Mouse (Mus musculus) forebrain, embryonic 12.5 days (tissue): Measurements from ENCODE around the gene Klri2. TPM values are rescaled to one million over a fixed set of nuclear protein-coding genes. Genes with fewer than 3 reads are reported as not detected.

ENCODE experiments used
- microRNA-seq: library from miRNA; unstranded; fragments of <30 nt; microRNA quantifications from one replicate; pipeline ENCODE4, GENCODE M21; 2017
- polyA plus RNA-seq: library from polyadenylated mRNA; unstranded; fragments of >200 nt; fragmentation: Nextera tagmentation; extraction: Ambion mirVana; gene quantifications from 2 replicates; pipeline ENCODE4 v1.2.1, GENCODE M21; 2016

Klri2 gene
- polyA plus RNA-seq, 1 experiment from 2014 or later, result not detected

Small RNAs within 50 kb of the gene (microRNA-seq; reads per million reads assigned to microRNA genes)
- gene Mir680-1, result not detected

Other genes with a start within 250 kb of the Klri2 start
- not detected in 2 replicates for gene Olr1, start 233.3 kb downstream of the Klri2 start, polyA plus RNA-seq
- gene Tmem52b, start 227.9 kb downstream of the Klri2 start, polyA plus RNA-seq, result not detected in 2 replicates
- gene Gabarapl1, start 207.3 kb downstream of the Klri2 start, polyA plus RNA-seq, result 83.6 and 97.2 TPM in 2 replicates
- not detected in 2 replicates for gene Klre1, start 162.6 kb downstream of the Klri2 start, polyA plus RNA-seq
- gene Klrd1, start 148.7 kb downstream of the Klri2 start, polyA plus RNA-seq, result not detected in 2 replicates
- gene Klrk1, start 116.6 kb downstream of the Klri2 start, polyA plus RNA-seq, result 0.08 and 0.13 TPM in 2 replicates
- gene Klrc3, start 97.1 kb downstream of the Klri2 start, polyA plus RNA-seq, result not detected in 2 replicates
- not detected in 2 replicates for gene Klrc2, start 79.8 kb downstream of the Klri2 start, polyA plus RNA-seq
- gene Klrc1, start 61.5 kb downstream of the Klri2 start, polyA plus RNA-seq, result not detected in 2 replicates
- not detected in 2 replicates for gene Klri1, start 23.4 kb downstream of the Klri2 start, polyA plus RNA-seq
- not detected in 2 replicates for gene Gm156, start 43.8 kb upstream of the Klri2 start, polyA plus RNA-seq
- not detected in 2 replicates for gene Gm17631, start 122.2 kb upstream of the Klri2 start, polyA plus RNA-seq
- not detected in 2 replicates for gene Klra17, start 136.2 kb upstream of the Klri2 start, polyA plus RNA-seq
- not detected in 2 replicates for gene Klra5, start 177.2 kb upstream of the Klri2 start, polyA plus RNA-seq